ENCODE assay signal across 11 mouse cellular contexts in the genomic region with DNA sequence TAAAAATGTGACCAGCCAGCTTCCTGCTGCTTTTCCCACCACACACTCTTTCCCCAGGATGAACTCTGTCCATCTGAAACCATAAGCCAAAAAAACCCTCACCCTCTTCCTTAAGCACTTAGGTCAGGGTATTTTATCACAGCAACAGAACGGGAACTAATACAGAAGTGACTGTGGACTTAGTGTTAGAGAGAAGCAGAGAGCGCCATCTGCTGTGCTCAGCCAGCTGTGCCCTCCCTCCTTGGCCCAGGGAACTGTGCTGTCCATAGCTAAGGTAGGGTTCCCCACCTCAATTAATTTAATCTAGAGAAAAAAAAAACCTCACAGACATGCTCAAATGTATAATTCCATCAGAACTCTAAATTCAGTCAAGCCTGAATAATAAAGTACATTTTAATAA. TPM values are rescaled to one million over a fixed set of nuclear protein-coding genes. Genes with fewer than 3 reads are reported as not detected.
DNase-seq lines count a peak whose midpoint lies in the region; ATAC-seq and TF ChIP-seq lines count a peak whose summit lies in the region.
"Had no signal": no experiment of that assay in that cellular context is flagged by ENCODE, and none has a peak within 500 bp of the region (broad histone marks: within the 10 kb centered on the region; RNA-seq: fewer than 3 reads in every experiment).

No protein-coding gene starts in this region.

- no peaks in the 10 kb centered on the region for H3K79me2 ChIP-seq in heart, adult 2 months (replicated peaks; ENCODE audit: control insufficient read depth, insufficient read depth, low read length)

- H3K4me2 ChIP-seq in midbrain, embryonic 11.5 days: no peak overlapping the region
- H3K4me2 ChIP-seq: midbrain, embryonic 13.5 days had no signal

- no peaks in the 10 kb centered on the region for H3K9me3 ChIP-seq in midbrain, embryonic 10.5 days (replicated peaks)
- no peaks in the 10 kb centered on the region for H3K9me3 ChIP-seq in midbrain, embryonic 11.5 days (ENCODE audit: control insufficient read depth, low read length)
- no peaks in the 10 kb centered on the region for H3K9me3 ChIP-seq in forebrain, embryonic 10.5 days
- H3K9me3 ChIP-seq: midbrain, embryonic 13.5 days had no signal

- TF ChIP-seq POLR2A in heart, adult 2 months (IDR thresholded peaks at IDR 0.05; ENCODE audit: insufficient read depth, low read depth, low read length): no peak

- no peaks in the 10 kb centered on the region for H3K27me3 ChIP-seq in heart, adult 2 months (ENCODE audit: control insufficient read depth, insufficient read depth, low read length)
- peaks cover 36% of the 10 kb centered on the region for H3K27me3 ChIP-seq in midbrain, embryonic 10.5 days (ENCODE audit: low read depth, poor library complexity, severe bottlenecking)
- peaks cover 12% of the 10 kb centered on the region for H3K27me3 ChIP-seq in midbrain, embryonic 11.5 days (ENCODE audit: control insufficient read depth, insufficient read depth, low read length)
- peaks cover 36% of the 10 kb centered on the region for H3K27me3 ChIP-seq in forebrain, embryonic 10.5 days (ENCODE audit: poor library complexity, severe bottlenecking)

- intact Hi-C loops in heart, adult 2 months (cut with DNase I): loop anchor here (5.0 kb wide), 1 partner anchor 109 kb away; a partner anchor contains a TSS

- H3K9ac ChIP-seq in heart, adult 2 months (ENCODE audit: low read depth, low read length): no peak overlapping the region
- no peak overlapping the region for H3K9ac ChIP-seq in midbrain, embryonic 11.5 days (ENCODE audit: low read length)
- H3K9ac ChIP-seq: midbrain, embryonic 13.5 days had no signal

- no peak for TF ChIP-seq EP300 in heart, adult 2 months (IDR thresholded peaks at IDR 0.05; ENCODE audit: insufficient read depth, low read depth, low read length)

- no peak overlapping the region for H3K27ac ChIP-seq in heart, adult 2 months
- H3K27ac ChIP-seq in midbrain, embryonic 10.5 days (replicated peaks): no peak overlapping the region
- no peak overlapping the region for H3K27ac ChIP-seq in midbrain, embryonic 11.5 days (ENCODE audit: low read depth, low read length)
- no peak overlapping the region for H3K27ac ChIP-seq in forebrain, embryonic 10.5 days
- H3K27ac ChIP-seq: midbrain, embryonic 13.5 days had no signal

- H3K4me1 ChIP-seq in heart, adult 2 months (ENCODE audit: control insufficient read depth, insufficient read depth, low read length): peaks cover 3% of the 10 kb centered on the region
- peaks cover 35% of the 10 kb centered on the region for H3K4me1 ChIP-seq in midbrain, embryonic 10.5 days
- peaks cover 10% of the 10 kb centered on the region for H3K4me1 ChIP-seq in midbrain, embryonic 11.5 days (ENCODE audit: control insufficient read depth, insufficient read depth, low read length)
- peaks cover 35% of the 10 kb centered on the region for H3K4me1 ChIP-seq in forebrain, embryonic 10.5 days

- H3K36me3 ChIP-seq in heart, adult 2 months (ENCODE audit: control insufficient read depth, insufficient read depth, low read length): no peaks in the 10 kb centered on the region
- H3K36me3 ChIP-seq in midbrain, embryonic 10.5 days: no peaks in the 10 kb centered on the region
- no peaks in the 10 kb centered on the region for H3K36me3 ChIP-seq in midbrain, embryonic 11.5 days (ENCODE audit: control insufficient read depth, insufficient read depth, low read length)
- H3K36me3 ChIP-seq in forebrain, embryonic 10.5 days (replicated peaks): no peaks in the 10 kb centered on the region
- H3K36me3 ChIP-seq: midbrain, embryonic 13.5 days had no signal

- no peak for DNase-seq in heart, adult 2 months
- DNase-seq in heart, adult 9 months (ENCODE audit: low spot score in 2 of 2): no peak
- DNase-seq in midbrain, embryonic 10.5 days (ENCODE audit: low spot score): peak; percentile 13
- no peak for DNase-seq in midbrain, embryonic 11.5 days (ENCODE audit: low spot score, missing footprints)
- DNase-seq in NIH3T3 (ENCODE audit: low read depth): peak; percentile 54
- peak; percentile 21 for DNase-seq in retina, postnatal 1 day
- no peak for DNase-seq in frontal cortex, postnatal 10 days (ENCODE audit: low spot score in 2 of 2)
- no peak for DNase-seq in forebrain, embryonic 10.5 days (ENCODE audit: extremely low spot score, low spot score)
- DNase-seq: adrenal gland, postnatal 36 days had no signal

- ATAC-seq in midbrain, embryonic 11.5 days (ENCODE audit: low FRiP score): no peak
- ATAC-seq: forebrain, embryonic 16.5 days; midbrain, embryonic 13.5 days had no signal

- no peak overlapping the region for H3K4me3 ChIP-seq in heart, adult 2 months
- H3K4me3 ChIP-seq in midbrain, embryonic 10.5 days: no peak overlapping the region
- H3K4me3 ChIP-seq in midbrain, embryonic 11.5 days (ENCODE audit: low read depth, low read length): no peak overlapping the region
- H3K4me3 ChIP-seq in forebrain, embryonic 10.5 days: no peak overlapping the region
- H3K4me3 ChIP-seq: midbrain, embryonic 13.5 days had no signal

- peak; percentile 51 for TF ChIP-seq CTCF in heart, adult 2 months (IDR thresholded peaks at IDR 0.05)

- WGBS in heart, adult 2 months: 30% methylated on average over 2 of the region's 2 CpGs
- 37% methylated on average over 2 of the region's 2 CpGs for WGBS in midbrain, embryonic 10.5 days
- 38% methylated on average over 2 of the region's 2 CpGs for WGBS in midbrain, embryonic 11.5 days
- WGBS in forebrain, embryonic 10.5 days: 40% methylated on average over 2 of the region's 2 CpGs

RNA-seq across cellular contexts. Expression of a gene that starts 6.6 kb away (rescaled TPM):
- 10 to 100 TPM; 36.8 to 41.0 TPM for total RNA-seq in heart, adult 2 months (2021)
- 82.7 and 90.2 TPM in 2 replicates for polyA plus RNA-seq in heart, adult 2 months (2012; rRNA removed)
- 54.2 and 56.0 TPM in 2 replicates for polyA plus RNA-seq in midbrain, embryonic 10.5 days (2016; fragmentation: Nextera tagmentation; extraction: Ambion mirVana)
- polyA plus RNA-seq in midbrain, embryonic 11.5 days (2014; fragmentation: Nextera tagmentation; extraction: Ambion mirVana): 46.9 and 47.0 TPM in 2 replicates
- 49.7 and 51.8 TPM in 2 replicates for polyA plus RNA-seq in forebrain, embryonic 10.5 days (2016; fragmentation: Nextera tagmentation; extraction: Ambion mirVana)

RNA-seq across cellular contexts. Expression of a gene that starts 26.7 kb away (rescaled TPM):
- 10 to 100 TPM; 39.9 to 40.9 TPM for total RNA-seq in heart, adult 2 months (2021)
- polyA plus RNA-seq in heart, adult 2 months (2012; rRNA removed): 60.0 and 62.0 TPM in 2 replicates
- polyA plus RNA-seq in midbrain, embryonic 10.5 days (2016; fragmentation: Nextera tagmentation; extraction: Ambion mirVana): 88.1 and 91.4 TPM in 2 replicates
- polyA plus RNA-seq in midbrain, embryonic 11.5 days (2014; fragmentation: Nextera tagmentation; extraction: Ambion mirVana): 70.5 and 79.6 TPM in 2 replicates
- 81.9 and 86.5 TPM in 2 replicates for polyA plus RNA-seq in forebrain, embryonic 10.5 days (2016; fragmentation: Nextera tagmentation; extraction: Ambion mirVana)

RNA-seq across cellular contexts. Expression of a gene that starts 53.2 kb away (rescaled TPM):
- total RNA-seq in heart, adult 2 months (2021): 10 to 100 TPM; 23.6 to 24.7 TPM
- 20.0 and 27.0 TPM in 2 replicates for polyA plus RNA-seq in heart, adult 2 months (2012; rRNA removed)
- 189 and 190 TPM in 2 replicates for polyA plus RNA-seq in midbrain, embryonic 10.5 days (2016; fragmentation: Nextera tagmentation; extraction: Ambion mirVana)
- 167 and 173 TPM in 2 replicates for polyA plus RNA-seq in midbrain, embryonic 11.5 days (2014; fragmentation: Nextera tagmentation; extraction: Ambion mirVana)
- polyA plus RNA-seq in forebrain, embryonic 10.5 days (2016; fragmentation: Nextera tagmentation; extraction: Ambion mirVana): 180 and 185 TPM in 2 replicates

Comparison
In these comparisons a context has a peak if more than half of its experiments do, and no peak if none do; other contexts are left out.
1. DNase-seq: peak in midbrain, embryonic 10.5 days (single experiment), NIH3T3 (single experiment) and retina, postnatal 1 day (single experiment); none in heart, adult 2 months (0 of 2), heart, adult 9 months (0 of 2), midbrain, embryonic 11.5 days (single experiment), frontal cortex, postnatal 10 days (0 of 2) and forebrain, embryonic 10.5 days (single experiment).